Mouse (Mus musculus) megakaryocyte, embryonic 14.5 days (primary cell): ENCODE measurements at regions not wholly inside any gene's neighbourhood (a gene's known extent, or its start where the extent isn't known, plus 50 kb on each side); places are given as distances from the start of the nearest gene placed in this dataset.

Experiments used
- FLI1 ChIP-seq: IDR thresholded peaks from 2 replicates; pipeline ENCODE4 v1.6.1; 2012; ENCODE audit warnings: low read length, inconsistent platforms, mixed read lengths
- GATA1 ChIP-seq: IDR thresholded peaks from 3 replicates; pipeline ENCODE4 v1.6.1; 2012; ENCODE audit warnings: mixed read lengths, low read length, inconsistent platforms, borderline replicate concordance

DNA sequence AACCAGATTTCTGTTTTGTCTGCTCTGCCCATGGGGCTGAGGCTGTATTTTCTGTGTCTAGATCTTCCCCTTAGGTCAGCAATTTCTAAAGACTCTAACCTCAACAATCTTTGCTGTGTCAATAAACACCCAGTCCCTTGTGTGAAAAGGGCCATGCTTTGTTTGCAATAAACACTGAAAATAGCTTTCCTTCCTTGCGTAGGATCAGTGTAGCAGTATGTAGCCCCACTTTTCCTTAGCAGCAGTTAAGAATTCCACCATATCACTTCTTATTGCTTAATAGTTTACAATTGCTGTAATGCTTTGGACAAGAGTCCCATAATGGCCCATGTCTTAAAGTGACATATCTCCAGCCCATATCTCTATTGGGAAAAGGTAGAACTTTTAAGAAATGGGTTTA, 205.3 kb downstream of the Lnpk start:
- TF ChIP-seq GATA1 (no peak), FLI1 (no peak)
